Mouse (Mus musculus): ENCODE measurements around the gene Slc6a19.

GRCm38 (mm10) chr13:73728633-73729032 lies 24.0 kb upstream of the Slc6a19 start:
- no peak for TF ChIP-seq POLR2A (IDR thresholded peaks at IDR 0.05; ENCODE audit: insufficient read length, low read depth)
- no peak for TF ChIP-seq USF1 (IDR thresholded peaks at IDR 0.05; ENCODE audit: low read depth)
- TF ChIP-seq CEBPB (IDR thresholded peaks at IDR 0.05; ENCODE audit: insufficient read depth, poor library complexity, severe bottlenecking) = no peak
- no peak for TF ChIP-seq REST (IDR thresholded peaks at IDR 0.05; ENCODE audit: insufficient read depth, insufficient read length)
- TF ChIP-seq E2F4 (IDR thresholded peaks at IDR 0.05; ENCODE audit: insufficient read depth) = no peak
- TF ChIP-seq SRF (IDR thresholded peaks at IDR 0.05; ENCODE audit: control insufficient read depth, insufficient read length, low read depth) = no peak
- TF ChIP-seq MAX (IDR thresholded peaks at IDR 0.05; ENCODE audit: low read depth) = no peak
- no peak for TF ChIP-seq POLR2AphosphoS2 (IDR thresholded peaks at IDR 0.05; ENCODE audit: insufficient read length, low read depth)
- TF ChIP-seq TCF12 (IDR thresholded peaks at IDR 0.05; ENCODE audit: insufficient read depth, poor library complexity, severe bottlenecking) = no peak
- no peak for TF ChIP-seq MYOG (IDR thresholded peaks at IDR 0.05; ENCODE audit: control insufficient read depth in 1 of 3, insufficient read depth in 1 of 3, insufficient read length in 2 of 3, low read depth in 2 of 3)
- TF ChIP-seq MYOD1 (IDR thresholded peaks at IDR 0.05; ENCODE audit: control insufficient read depth in 1 of 3, insufficient read length in 2 of 3, low read depth in 2 of 3) = no peak
